Mouse (Mus musculus) lung, adult 10 weeks (tissue): ENCODE measurements around the gene Irx3. TPM values are rescaled to one million over a fixed set of nuclear protein-coding genes. Genes with fewer than 3 reads are reported as not detected.

Experiments used
- polyA plus RNA-seq: library from polyadenylated mRNA; stranded (reverse); fragments of 350-450 nt; fragmentation: Illumina TruSeq; extraction: RNeasy Lipid Tissue Mini Kit (QIAGEN cat#74804); gene quantifications from one replicate; pipeline ENCODE4 v1.2.3, GENCODE M21; 2014; ENCODE audit warnings: low read depth, low replicate concordance; ENCODE audit not compliant: insufficient read depth

Irx3 gene
- polyA plus RNA-seq = 15.4 TPM

GRCm38 (mm10) chr8:91801839-91802238 lies at the start of gene Irx3:
Gene Irx3, minus strand, starts transcription at chr8:91802067.

